In the genomic region with DNA sequence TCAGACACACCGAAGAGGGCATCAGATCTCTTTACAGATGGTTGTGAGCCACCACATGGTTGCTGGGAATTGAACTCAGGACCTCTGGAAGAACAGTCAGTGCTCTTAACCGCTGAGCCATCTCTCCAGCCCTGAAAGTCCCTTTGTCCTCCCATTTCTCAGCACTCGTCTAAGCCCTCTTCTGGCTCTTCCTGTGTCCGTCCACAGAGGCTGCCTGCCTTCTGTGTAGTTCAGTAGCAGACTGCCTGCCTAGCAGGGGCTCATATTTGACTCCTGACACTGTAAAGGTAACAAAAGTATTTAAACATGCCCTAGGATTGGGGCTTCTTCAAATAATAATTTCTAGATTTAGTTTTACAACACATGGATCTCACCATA, we compare ENCODE assay signal across 15 mouse cellular contexts.
"Had no signal": no experiment of that assay in that cellular context is flagged by ENCODE, and none has a peak within 500 bp of the region (broad histone marks: within the 10 kb centered on the region; RNA-seq: fewer than 3 reads in every experiment).

No protein-coding gene starts in this region.

- H3K4me2 ChIP-seq: kidney, embryonic 15.5 days; lung, embryonic 15.5 days; midbrain, embryonic 12.5 days; midbrain, embryonic 15.5 days; neural tube, embryonic 12.5 days; neural tube, embryonic 15.5 days had no signal

- H3K27ac ChIP-seq: kidney, embryonic 15.5 days; left cerebral cortex, adult 2 months; lung, embryonic 15.5 days; midbrain, embryonic 12.5 days; midbrain, embryonic 15.5 days; neural tube, embryonic 12.5 days; neural tube, embryonic 15.5 days had no signal

- H3K4me3 ChIP-seq: kidney, embryonic 15.5 days; left cerebral cortex, adult 2 months; lung, embryonic 15.5 days; midbrain, embryonic 12.5 days; midbrain, embryonic 15.5 days; neural tube, embryonic 12.5 days; neural tube, embryonic 15.5 days had no signal

- H3K9ac ChIP-seq: kidney, embryonic 15.5 days; lung, embryonic 15.5 days; midbrain, embryonic 12.5 days; midbrain, embryonic 15.5 days; neural tube, embryonic 12.5 days; neural tube, embryonic 15.5 days had no signal

- H3K27me3 ChIP-seq: kidney, embryonic 15.5 days; lung, embryonic 15.5 days; midbrain, embryonic 12.5 days; midbrain, embryonic 15.5 days; neural tube, embryonic 12.5 days; neural tube, embryonic 15.5 days had no signal

- DNase-seq: kidney, adult 11 months; kidney, adult 8-10 months; kidney, postnatal 10 days; layer of hippocampus, postnatal 36 days; lung, adult 18-20 months; lung, postnatal 10 days; thymus, adult 2 months; thymus, postnatal 14 days had no signal

- ATAC-seq: midbrain, embryonic 15.5 days had no signal

- H3K9me3 ChIP-seq: kidney, embryonic 15.5 days; lung, embryonic 15.5 days; midbrain, embryonic 12.5 days; midbrain, embryonic 15.5 days; neural tube, embryonic 12.5 days; neural tube, embryonic 15.5 days had no signal
